Mouse (Mus musculus) layer of hippocampus, postnatal 25 days (tissue): ENCODE data around the gene Cep152. TPM values are rescaled to one million over a fixed set of nuclear protein-coding genes. Genes with fewer than 3 reads are reported as not detected.

Experiments used
- DNase-seq, 2 experiments: peaks; one replicate each; pipeline ENCODE4 v3.0.0; 2022; ENCODE audit warnings: mixed read lengths in 2 of 2, low spot score in 1 of 2; ENCODE audit errors: extremely low spot score in 1 of 2
- total RNA-seq, 2 experiments: library from RNA; stranded (reverse); gene quantifications; 2 replicates each; pipeline ENCODE4 v1.2.3; 2021

Cep152 gene
- total RNA-seq, 2 experiments from 2014 or later = 2.7 to 3.5 TPM

DNA sequence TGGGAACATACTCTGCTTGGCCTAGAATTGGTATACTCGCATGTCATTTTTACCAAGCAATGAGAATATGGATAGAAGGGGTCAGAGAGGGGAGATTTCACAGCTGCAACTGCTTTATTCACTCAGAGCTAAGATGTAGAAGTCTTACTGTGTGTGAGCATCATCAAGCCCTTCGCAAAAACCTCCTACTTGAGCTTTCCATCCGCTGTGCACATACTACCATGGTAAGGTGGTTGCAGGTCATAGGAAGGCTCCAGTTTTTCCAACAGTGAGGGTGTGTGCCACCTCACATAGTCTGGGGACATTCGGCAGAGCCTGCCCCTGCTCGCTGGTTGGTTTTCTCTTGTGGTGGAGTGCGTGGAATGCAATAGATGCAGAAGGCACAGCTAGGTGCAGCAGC is 64.9 kb downstream of the Cep152 start:
- DNase-seq = no peak

- DNase-seq = no peak
These were observed 66.0 kb downstream of the Cep152 start for GRCm38 (mm10) chr2:125558634-125559589.

DNA sequence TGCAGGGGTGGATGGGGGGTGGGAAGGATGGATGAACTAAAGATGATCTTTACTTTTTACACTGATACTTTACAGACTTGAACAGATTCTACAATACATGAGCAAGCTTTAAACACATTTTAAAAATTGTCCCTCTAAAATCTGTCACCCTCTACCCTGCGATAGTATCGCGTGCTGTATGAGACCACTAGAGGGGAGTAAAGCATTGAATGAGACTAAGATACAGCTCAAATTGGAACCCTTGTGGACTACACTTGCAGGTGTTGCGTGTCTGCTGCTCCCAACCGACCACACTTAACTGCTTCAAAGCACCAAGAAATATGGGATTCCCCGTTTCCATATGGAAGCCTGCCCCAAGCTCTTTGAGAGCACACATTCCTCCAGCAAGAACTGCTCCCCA is 69.1 kb downstream of the Cep152 start:
- no peak for DNase-seq

DNA sequence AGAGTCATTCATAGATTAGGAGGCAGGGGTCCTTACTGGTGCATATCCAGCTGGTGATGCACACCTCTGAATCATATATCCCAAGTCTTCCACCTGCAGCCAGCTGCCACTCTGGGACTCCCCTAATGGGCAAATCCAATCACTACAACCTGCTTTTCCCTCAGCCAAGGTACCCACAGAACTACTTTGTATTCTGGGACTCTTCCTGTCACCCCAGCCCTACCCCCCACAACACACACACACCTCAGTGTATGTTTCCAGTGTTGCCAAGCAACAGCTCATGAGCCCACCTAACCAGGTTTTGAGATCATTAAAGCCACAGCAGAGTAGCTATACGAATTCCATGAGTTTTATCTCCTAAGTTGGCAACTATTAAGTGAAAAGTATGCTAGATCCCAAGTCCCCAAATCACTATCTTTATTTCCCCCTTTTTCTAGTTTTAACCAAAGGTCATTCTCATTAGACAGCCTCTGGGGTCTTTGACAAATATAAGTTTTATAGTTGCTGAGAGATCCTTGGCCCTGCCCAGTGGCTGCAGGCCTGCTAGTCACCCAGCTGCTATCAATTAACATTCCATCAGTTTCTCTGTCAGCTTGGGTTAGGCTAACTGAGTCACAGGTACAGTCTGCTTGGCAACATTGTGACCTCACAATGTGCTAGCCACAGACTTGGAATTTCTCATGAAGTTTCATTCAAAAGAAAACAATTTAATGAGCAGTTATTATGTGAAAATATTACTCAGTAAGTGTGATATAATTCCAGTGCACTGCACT is 75.9 kb downstream of the Cep152 start:
- DNase-seq = no peak

DNA sequence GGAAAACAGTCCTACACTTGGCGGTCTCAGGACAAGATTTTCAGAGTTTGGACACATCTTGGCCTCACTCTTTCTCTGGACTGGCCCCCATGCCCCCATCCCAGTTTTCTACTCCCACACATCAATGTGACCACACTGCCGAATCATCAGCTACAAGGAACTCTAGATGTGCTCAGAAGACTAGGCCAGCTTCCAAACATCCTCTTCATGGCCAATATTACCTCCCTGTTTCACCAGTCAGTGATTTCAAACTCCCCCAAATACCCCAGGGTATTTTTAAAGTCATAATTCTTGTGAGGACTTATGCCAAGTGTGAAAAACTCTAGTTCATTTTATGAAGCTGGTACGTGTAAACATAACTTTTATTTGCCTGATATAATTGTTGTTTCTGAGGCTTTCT is 79.9 kb downstream of the Cep152 start:
- DNase-seq = no peak

DNA sequence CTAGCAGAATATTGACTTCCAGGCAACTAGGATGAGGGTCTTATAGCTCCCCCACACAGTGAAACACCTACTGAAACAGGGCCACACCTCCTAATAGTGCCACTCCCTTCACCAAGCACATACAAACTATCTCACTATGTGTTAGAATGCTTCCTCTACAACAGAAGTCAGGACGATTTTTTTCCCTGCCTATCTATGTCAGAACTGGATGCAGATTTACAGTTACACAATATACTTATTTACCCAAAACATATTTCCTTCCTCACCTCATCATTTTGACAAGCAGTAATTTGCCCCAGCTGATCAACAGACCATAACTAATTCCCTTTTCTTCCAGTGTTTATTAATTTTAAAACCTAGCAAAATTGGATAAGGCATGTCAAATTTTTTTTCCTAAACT is 81.3 kb downstream of the Cep152 start:
- DNase-seq = no peak

GRCm38 (mm10) chr2:125541451-125541850 is 83.5 kb downstream of the Cep152 start:
- no peak for DNase-seq

DNA sequence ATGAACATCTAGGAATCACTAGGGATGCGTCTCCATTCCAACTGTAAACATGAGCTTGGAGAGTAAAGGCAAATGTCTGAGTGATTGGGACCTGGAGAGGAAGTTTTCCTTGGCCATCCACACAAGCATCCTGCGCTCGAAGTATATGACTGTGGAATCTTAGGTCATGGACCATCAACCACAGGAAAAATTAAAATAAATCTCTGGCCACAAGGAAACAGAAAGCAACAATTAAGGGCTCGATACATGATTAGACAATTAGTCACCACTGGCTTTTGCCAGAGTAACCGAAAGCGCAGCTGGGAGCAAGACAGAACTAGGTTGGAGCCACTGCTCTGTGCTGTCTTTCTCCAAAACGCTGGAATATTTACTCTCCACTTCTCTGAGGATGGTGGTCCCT is 84.3 kb downstream of the Cep152 start:
- DNase-seq = no peak

DNA sequence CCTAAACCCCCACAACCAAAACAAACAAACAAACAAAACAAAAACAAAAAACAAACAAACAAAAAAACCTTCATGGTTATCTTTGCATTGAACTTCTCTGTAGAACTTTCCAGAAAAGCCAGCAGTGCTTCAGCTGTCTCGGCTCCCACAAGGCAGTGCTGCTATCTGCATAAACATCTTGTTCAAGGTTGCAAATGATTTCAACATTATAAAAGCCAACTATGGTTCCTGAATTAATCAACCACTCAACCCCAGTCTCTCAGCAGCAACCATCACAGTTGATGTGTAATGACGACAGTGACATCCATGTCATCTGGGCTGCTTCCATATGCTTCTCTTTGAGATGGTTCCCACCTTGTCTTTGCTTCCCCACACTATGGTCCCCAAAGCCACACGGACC is 85.3 kb downstream of the Cep152 start:
- no peak for DNase-seq

DNA sequence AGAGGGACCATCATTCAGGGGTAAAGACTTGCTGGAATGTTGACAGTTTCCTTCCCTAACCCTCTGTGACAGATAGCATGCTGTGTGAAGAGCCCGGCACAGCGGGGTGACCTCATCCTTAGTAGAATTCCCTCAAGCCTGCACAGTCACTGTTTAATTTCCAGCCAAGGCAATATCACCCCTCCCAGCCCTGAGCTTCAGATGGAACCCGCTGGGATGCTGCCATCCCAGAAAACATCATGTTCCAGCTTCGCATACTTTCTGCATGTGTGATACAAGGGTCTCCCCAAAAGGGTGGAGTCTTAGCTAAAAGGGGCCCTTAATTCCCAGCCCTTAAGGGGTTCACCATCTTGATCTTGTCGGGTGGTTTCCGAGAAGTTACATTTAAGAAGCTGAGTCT is 94.2 kb downstream of the Cep152 start:
- DNase-seq = no peak

DNA sequence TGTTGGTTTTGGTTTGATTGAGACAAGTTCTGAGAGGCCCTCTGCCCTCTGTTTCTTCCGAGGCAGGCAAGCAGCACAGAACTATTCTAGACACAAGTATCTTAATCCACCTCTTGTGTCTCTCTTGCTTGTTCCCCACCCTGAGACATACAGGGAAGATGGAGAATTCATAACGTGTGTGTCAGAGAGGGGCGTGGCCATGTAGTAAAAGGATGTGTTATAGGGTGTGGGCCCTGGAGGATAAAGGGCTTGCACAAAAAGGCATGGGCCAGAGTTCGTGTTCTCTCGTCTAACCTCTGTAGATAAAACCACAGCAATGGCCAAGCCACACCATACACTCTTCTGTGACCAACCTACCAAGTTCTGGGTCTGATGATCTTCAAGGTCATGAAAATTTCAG is 98.3 kb downstream of the Cep152 start:
- DNase-seq = no peak

GRCm38 (mm10) chr2:125525484-125525883 is 99.4 kb downstream of the Cep152 start:
- DNase-seq = no peak

DNA sequence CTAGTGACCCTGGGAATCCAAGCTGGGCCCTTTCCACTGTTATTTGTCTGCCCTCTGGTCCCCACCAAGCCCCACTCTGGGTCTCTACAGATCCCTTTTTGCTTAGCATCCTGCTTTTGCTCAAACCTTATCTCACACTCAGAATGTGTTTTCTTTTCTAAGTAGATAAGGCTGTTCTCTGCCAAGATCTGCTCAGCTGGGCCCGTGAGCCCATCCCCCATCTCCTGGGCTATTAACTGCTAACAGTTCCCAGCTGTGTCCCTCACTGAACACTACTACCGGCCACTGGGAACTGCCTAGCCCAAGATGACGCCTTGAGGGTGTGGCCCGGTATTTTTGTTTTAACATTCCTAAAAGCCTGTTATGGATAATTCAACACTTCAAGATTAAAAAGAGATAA is 108.3 kb downstream of the Cep152 start:
- no peak for DNase-seq

DNA sequence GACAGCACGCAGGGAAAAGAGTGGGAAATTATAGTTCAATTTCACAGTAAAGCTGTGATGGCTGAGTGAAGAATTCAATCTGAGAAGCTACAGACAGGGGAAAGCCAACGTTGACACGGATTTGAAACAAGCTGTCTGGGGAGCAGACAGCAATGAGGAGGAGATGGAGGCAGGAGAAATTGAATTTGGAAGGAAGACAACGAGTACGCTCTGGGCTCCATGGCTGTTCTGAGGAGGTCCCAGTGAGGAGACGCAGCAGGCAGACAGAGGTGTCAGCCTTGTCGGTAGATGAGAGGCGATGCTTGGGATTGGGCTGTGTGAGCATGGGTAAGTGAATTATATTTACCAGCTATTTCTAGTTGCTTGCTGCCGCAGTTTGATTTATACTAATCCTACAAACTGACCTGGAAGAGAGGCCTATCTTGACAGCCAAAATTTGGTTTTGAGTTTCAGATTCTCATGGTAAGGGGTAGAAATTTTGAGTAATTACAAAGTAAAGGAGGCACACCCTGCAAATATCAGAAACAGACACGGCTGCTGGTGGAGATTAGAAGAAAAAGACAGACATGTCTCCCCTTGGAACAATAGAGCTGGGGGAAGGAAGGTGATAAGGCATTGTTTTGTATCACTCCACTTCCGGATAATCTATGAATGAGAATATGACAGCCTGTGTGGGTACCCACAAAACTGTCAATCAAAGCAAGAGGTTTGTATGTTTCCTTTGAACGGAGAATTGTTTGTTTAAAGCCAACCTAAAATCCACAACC is 109.4 kb downstream of the Cep152 start:
- DNase-seq = no peak

- DNase-seq = no peak
These were observed 110.5 kb downstream of the Cep152 start for GRCm38 (mm10) chr2:125514391-125514790.

Other genes starting within 250 kb of the Cep152 start
- gene Gm9913, start 120.0 kb downstream of the Cep152 start, total RNA-seq = under 1 TPM; 0.21 to 0.37 TPM
- gene Fbn1, start 117.1 kb downstream of the Cep152 start, total RNA-seq = 10 to 100 TPM in 1 of 2 experiments, 1 to 10 TPM in 1; 7.9 to 10.5 TPM
- 100 to 1,000 TPM; 268 to 295 TPM for gene Eid1, start 48.0 kb upstream of the Cep152 start, total RNA-seq
- 1 to 10 TPM; 4.3 to 4.5 TPM for gene Shc4, start 99.0 kb upstream of the Cep152 start, total RNA-seq
- gene Secisbp2l, start 157.8 kb upstream of the Cep152 start, total RNA-seq = 100 to 1,000 TPM; 107 to 116 TPM
- 10 to 100 TPM; 27.0 to 28.4 TPM for gene Galk2, start 234.0 kb upstream of the Cep152 start, total RNA-seq
- gene Cops2, start 234.0 kb upstream of the Cep152 start, total RNA-seq = 100 to 1,000 TPM; 104 to 118 TPM